Mouse (Mus musculus) frontal cortex, adult 2 months (tissue): ENCODE results near the gene Cep152. TPM values are rescaled to one million over a fixed set of nuclear protein-coding genes. Genes with fewer than 3 reads are reported as not detected.
A peak's percentile ranks its signal among the peaks of the same experiment; 100 is the strongest.

Experiments used
- DNase-seq, 2 experiments: peaks; one replicate each; pipeline ENCODE4 v3.0.0; 2022; ENCODE audit warnings: low spot score in 1 of 2; ENCODE audit errors: extremely low spot score in 1 of 2
- polyA plus RNA-seq: library from polyadenylated mRNA; depleted of rRNA; stranded (reverse); fragments of >200 nt; gene quantifications from 2 replicates; pipeline ENCODE4 v1.2.3, GENCODE M21; 2012

Cep152 gene
- polyA plus RNA-seq, 1 experiment = 2.2 TPM

DNA sequence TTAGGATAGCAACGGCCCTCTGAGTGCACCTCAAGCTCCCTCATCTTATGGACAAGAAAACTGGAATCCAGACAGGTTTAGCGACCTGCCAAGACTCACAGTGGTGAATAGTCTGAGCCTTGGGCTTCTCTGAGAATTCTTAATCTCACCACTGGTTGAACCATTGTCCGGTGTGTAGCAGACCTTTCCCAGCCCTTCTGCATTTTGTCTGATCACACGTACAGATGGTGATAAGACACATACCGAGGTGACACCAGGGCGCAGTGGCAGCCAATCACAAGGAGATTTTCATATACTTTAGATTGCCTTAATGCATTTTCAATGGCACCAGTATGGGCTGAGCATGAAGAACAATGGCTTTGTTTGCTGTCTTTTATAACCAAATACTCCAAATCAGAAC lies 3.6 kb upstream of the Cep152 start:
- DNase-seq = no peak

- no peak for DNase-seq
Observed at GRCm38 (mm10) chr2:125626536-125626935, 1.6 kb upstream of the Cep152 start.

GRCm38 (mm10) chr2:125624127-125624685 lies 707 bp downstream of the Cep152 start:
- no peak for DNase-seq

- no peak for DNase-seq
Observed at GRCm38 (mm10) chr2:125623211-125623610, 1.7 kb downstream of the Cep152 start.

DNA sequence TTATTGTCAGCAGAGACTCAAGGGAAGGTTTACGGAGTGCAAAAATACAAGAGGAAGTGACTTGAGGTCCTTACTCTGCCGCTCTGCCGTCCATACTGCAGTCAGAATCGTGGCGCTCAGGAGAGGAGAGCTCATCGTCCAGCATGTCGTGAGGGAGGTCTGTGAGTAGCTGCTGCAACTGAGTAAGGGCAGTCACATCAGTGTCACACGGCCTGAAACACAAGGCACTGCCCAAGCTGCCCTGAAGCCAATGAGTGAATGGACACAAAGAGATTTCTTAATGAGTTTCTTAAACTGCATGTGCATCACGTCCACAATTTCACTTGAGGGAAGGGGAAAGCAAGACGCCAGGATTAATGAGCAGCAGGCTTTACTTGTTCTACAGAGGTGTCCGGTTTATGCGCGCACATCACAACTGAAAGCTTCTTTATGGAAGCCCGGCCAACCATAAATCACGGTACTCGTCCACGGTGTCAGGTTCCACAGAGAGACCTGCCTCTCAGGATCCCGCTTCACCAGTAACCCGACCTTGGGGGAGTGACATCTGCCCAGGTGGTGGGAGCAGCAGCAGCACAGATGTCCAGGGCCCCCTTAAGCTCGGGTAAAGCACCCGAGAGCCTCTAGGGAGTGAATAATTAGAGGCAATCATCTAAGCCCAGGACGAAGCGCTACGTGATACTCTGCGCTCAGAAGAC lies 4.6 kb downstream of the Cep152 start:
- DNase-seq = no peak

DNA sequence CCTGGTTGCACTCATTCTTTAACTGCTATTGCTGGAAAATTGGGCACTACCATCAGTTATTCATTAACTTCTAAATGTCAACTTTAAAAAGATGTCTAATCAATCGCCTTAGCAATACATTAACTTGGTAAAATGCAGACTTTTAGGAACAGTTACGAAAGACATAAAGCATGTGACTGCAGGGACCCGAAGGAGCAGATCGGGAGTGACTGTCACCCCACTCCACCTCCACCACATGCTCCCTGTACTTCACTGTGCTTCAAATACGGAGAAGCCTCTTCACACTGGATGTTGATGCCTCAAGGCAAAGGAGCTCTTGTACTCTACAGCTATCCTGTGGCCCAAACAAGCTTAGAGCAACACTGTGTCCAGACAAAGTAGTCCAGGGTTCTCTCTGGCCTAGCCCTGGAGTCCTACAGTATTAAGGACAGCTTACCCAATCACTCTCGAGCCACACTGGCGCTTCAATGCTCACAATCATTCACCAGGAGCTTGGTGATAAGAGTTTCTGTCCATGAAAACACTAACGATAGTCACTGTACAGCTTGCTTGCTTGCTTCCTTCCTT lies 9.0 kb downstream of the Cep152 start:
- DNase-seq = no peak

GRCm38 (mm10) chr2:125615440-125615839 lies 9.5 kb downstream of the Cep152 start:
- no peak for DNase-seq

- peak in 1 of 2 experiments; percentile 9 for DNase-seq
Observed at GRCm38 (mm10) chr2:125606220-125606845, 18.6 kb downstream of the Cep152 start.

DNA sequence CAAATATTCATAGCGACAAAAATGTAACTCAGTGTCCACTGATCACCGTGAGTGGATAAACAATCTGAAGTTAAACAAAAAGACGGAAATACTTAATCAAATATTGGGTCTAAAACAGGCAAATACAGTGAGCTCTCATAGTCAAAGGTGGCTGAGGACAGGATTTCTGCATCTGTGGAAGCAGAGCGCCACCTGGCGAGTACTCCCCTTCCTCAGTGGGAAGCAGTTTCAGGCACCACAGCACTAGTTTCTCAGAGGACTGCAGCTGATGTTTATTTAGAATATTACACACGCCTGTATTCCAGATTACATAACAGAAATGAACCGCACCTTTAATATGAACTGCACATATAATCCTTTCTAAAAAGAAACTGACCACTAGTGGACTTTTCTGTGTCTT lies 20.3 kb downstream of the Cep152 start:
- DNase-seq = peak in 1 of 2 experiments; percentile 77

DNA sequence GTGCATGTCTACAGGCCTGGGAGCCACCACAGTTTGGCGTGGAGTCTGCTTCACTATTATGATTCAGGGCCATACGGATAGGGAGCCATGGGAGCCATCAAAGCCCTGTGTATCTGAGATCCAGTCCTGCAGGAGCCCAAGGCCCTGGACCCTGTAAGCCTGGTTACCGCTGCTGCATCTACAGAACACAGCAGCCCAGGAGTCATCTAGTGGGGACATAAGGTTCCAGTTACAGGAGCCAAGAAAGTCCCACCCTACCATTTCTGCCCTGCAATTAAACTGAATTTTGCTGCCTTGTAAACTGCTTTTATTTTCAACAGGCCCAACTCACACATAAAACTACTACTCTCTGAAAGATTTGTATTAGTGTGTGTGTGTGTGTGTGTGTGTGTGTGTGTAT lies 21.9 kb downstream of the Cep152 start:
- DNase-seq = no peak

GRCm38 (mm10) chr2:125598958-125599357 lies 26.0 kb downstream of the Cep152 start:
- DNase-seq = no peak

- no peak for DNase-seq
Observed at GRCm38 (mm10) chr2:125598251-125598650, 26.7 kb downstream of the Cep152 start.

GRCm38 (mm10) chr2:125594786-125595185 lies 30.1 kb downstream of the Cep152 start:
- no peak for DNase-seq

DNA sequence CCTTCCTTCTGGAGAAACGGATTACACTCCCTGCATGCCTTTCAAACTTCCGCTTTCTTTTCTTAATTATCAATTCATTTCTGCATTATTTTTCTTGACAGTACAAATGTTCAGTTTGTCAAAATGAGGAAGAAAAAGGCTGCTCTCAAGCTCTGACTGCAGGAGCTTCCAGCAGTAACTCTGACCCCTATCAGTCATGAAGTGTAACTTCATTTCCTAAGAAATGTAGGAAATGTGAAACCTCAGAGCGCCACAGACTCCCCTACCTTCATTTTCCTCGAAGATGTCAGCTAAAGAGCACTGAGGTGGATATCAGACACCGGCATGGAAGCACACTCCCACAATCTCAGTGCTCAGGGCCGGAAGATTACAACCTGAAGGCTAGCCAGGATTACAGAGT lies 30.8 kb downstream of the Cep152 start:
- DNase-seq = no peak

DNA sequence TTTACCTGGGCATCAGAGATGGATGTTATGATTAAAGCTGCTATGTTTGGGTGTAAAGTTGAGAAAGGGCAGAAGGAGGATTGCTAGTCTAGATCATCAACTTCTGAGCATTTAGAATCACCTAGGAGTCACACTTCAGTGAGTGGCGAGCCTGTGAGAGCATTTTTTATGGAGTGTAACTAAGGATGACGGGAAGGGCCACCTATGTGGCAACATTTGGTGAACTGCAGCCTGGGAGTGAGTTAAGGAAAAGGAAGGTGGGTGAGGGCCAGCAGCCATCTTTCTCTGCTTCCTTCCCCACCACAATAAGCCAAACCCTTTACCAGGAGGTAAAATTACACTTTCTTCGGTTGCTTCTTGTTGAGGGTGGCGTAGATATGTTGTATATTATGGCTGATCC lies 33.0 kb downstream of the Cep152 start:
- no peak for DNase-seq

GRCm38 (mm10) chr2:125589287-125589686 lies 35.6 kb downstream of the Cep152 start:
- no peak for DNase-seq

- DNase-seq = no peak
Observed at GRCm38 (mm10) chr2:125581081-125581480, 43.8 kb downstream of the Cep152 start.

DNA sequence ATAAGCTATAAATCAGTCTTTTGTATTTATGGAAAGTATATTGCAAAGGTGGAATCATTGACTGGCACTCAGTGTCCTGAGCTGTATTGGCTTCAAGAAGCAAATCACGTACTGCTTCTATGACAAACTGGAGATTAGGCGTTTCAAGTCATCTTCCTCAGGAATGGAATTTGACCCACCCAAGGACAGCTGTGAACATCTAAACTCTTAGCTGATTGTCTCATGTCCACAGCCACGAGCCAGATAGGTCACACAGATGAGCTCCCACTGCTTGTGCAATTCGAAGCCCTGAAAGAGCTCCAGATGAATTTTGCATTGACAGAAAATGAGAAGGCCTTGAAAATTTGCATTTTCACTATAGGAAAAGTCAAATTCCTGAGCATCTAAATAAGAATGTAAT lies 47.2 kb downstream of the Cep152 start:
- DNase-seq = no peak

DNA sequence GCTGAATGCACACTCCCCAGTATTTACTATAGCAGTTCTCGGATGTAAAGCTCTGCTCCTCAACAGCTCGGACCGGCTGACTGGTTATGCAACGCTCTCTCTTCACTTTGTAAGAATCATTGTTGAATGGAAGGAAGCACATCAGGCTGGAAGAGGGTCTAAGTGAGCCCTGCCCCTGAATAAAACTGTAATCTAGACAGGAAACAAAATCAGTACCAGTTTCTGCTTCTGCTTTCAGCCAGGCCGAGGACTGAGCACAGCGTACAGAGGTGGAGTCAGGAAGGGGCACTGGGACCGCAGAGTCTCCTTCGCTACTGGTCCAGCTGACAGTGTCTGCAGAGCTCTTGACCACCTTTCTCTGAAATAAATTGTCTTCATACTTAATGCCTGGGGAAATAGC lies 48.4 kb downstream of the Cep152 start:
- DNase-seq = no peak

DNA sequence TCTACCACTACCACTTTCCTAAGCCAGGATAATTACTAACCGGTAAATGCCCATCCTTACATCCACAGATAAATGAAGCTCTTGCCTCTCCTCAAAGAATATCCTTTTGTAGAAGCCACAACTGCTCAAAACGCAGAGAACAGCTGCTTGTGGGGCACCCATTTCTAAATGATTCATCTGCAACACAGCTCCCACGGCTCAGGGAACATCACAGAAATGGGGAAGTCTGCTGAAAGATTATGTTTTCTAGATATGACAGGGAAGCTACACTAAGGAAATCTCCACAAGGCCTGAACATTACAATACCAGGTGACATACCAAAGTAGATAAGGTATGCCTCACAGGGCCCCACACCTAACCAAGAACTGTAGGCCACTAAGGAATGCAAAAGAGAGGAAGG lies 49.1 kb downstream of the Cep152 start:
- peak; percentile 6 to 29 for DNase-seq

GRCm38 (mm10) chr2:125563884-125564283 lies 61.0 kb downstream of the Cep152 start:
- DNase-seq = peak; percentile 8 to 36

DNA sequence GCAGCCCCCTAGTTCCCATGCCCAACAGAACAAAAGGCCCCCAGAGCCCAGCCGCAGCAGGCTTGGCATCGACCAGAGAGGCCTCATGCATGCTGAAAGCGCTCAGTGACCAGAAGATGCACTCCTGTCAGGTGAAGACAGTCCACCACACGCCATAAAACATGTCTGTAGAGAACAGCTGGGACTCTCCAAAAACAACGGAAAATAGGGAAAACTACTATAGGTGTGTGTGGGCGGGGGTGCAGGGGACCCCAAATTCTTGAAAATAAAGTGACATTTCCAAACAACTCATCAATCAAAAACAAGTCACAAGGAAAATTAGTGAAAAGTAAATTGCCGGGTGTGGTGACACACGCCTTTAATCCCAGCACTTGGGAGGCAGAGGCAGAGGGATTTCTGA lies 62.5 kb downstream of the Cep152 start:
- DNase-seq = no peak
